Mouse (Mus musculus): ENCODE measurements at regions not wholly inside any gene's neighbourhood (a gene's known extent, or its start where the extent isn't known, plus 50 kb on each side); places are given as distances from the start of the nearest gene placed in this dataset.

GRCm38 (mm10) chr9:122637591-122637990, 109.6 kb upstream of the Topaz1 start:
- peaks cover 9% of the 10 kb centered on the region; the same call in 1 of the 2 replicates for H3K4me1 ChIP-seq
- no peak for DNase-seq (ENCODE audit: low spot score)
- H3K27ac ChIP-seq (replicated peaks), result no peak overlapping the region
- whole genome bisulfite sequencing, result 90% methylated on average over 3 of the region's 3 CpGs
- no peak overlapping the region for H3K4me3 ChIP-seq
- H3K27me3 ChIP-seq (ENCODE audit: low read depth, poor library complexity, severe bottlenecking), result no peaks in the 10 kb centered on the region; the same call in 1 of the 2 replicates
- no peaks in the 10 kb centered on the region for H3K9me3 ChIP-seq (replicated peaks)
- H3K36me3 ChIP-seq, result no peaks in the 10 kb centered on the region

- DNase-seq (ENCODE audit: low spot score), result no peak
- 92% methylated on average over 4 of the region's 4 CpGs for WGBS
- Histone ChIP-seq H3K4me1 (peaks cover 9% of the 10 kb centered on the region; the same call in 1 of the 2 replicates), H3K27me3 (ENCODE audit: low read depth, poor library complexity, severe bottlenecking) (peaks cover 4% of the 10 kb centered on the region; the same call in 1 of the 2 replicates), H3K9me3 (replicated peaks) (no peaks in the 10 kb centered on the region), H3K36me3 (no peaks in the 10 kb centered on the region), H3K4me3 (no peak overlapping the region), H3K27ac (replicated peaks) (no peak overlapping the region)
Observed at GRCm38 (mm10) chr9:122639239-122639638, 107.9 kb upstream of the Topaz1 start.

- Histone ChIP-seq H3K9me3 (replicated peaks) (no peaks in the 10 kb centered on the region), H3K4me1 (peaks cover 16% of the 10 kb centered on the region), H3K4me3 (no peak overlapping the region), H3K36me3 (no peaks in the 10 kb centered on the region), H3K27ac (replicated peaks) (no peak overlapping the region), H3K27me3 (ENCODE audit: low read depth, poor library complexity, severe bottlenecking) (peaks cover 4% of the 10 kb centered on the region; the same call in 1 of the 2 replicates)
- no peak for DNase-seq (ENCODE audit: low spot score)
- WGBS, result 81% methylated on average over 7 of the region's 7 CpGs
Observed at GRCm38 (mm10) chr9:122642913-122643312, 104.2 kb upstream of the Topaz1 start.

GRCm38 (mm10) chr9:122645569-122645968, 101.6 kb upstream of the Topaz1 start:
- WGBS, result 88% methylated on average over 5 of the region's 5 CpGs
- Histone ChIP-seq H3K9me3 (replicated peaks) (no peaks in the 10 kb centered on the region), H3K4me1 (peaks cover 20% of the 10 kb centered on the region), H3K27ac (replicated peaks) (no peak overlapping the region), H3K36me3 (no peaks in the 10 kb centered on the region), H3K4me3 (no peak overlapping the region), H3K27me3 (ENCODE audit: low read depth, poor library complexity, severe bottlenecking) (peaks cover 4% of the 10 kb centered on the region; the same call in 1 of the 2 replicates)
- no peak for DNase-seq (ENCODE audit: low spot score)

- Histone ChIP-seq H3K27ac (replicated peaks) (no peak overlapping the region), H3K27me3 (ENCODE audit: low read depth, poor library complexity, severe bottlenecking) (no peaks in the 10 kb centered on the region), H3K9me3 (replicated peaks) (no peaks in the 10 kb centered on the region), H3K4me3 (no peak overlapping the region), H3K36me3 (no peaks in the 10 kb centered on the region), H3K4me1 (peaks cover 17% of the 10 kb centered on the region)
- no peak for DNase-seq (ENCODE audit: low spot score)
- WGBS, result 87% methylated on average over 3 of the region's 3 CpGs
Observed at GRCm38 (mm10) chr9:122650862-122651261, 96.3 kb upstream of the Topaz1 start.

- DNase-seq (ENCODE audit: low spot score), result no peak
- H3K9me3 ChIP-seq (replicated peaks), result no peaks in the 10 kb centered on the region
- 58% methylated on average over 17 of the region's 17 CpGs for WGBS
- H3K27me3 ChIP-seq (ENCODE audit: low read depth, poor library complexity, severe bottlenecking), result no peaks in the 10 kb centered on the region
- no peak overlapping the region for H3K27ac ChIP-seq (replicated peaks)
- H3K4me3 ChIP-seq, result no peak overlapping the region
- H3K36me3 ChIP-seq, result no peaks in the 10 kb centered on the region
- no peaks in the 10 kb centered on the region for H3K4me1 ChIP-seq
Observed at GRCm38 (mm10) chr9:122655583-122655982, 91.6 kb upstream of the Topaz1 start.

GRCm38 (mm10) chr9:122660050-122660449, 87.1 kb upstream of the Topaz1 start:
- Histone ChIP-seq H3K27ac (replicated peaks) (no peak overlapping the region), H3K9me3 (replicated peaks) (no peaks in the 10 kb centered on the region), H3K4me1 (no peaks in the 10 kb centered on the region), H3K4me3 (no peak overlapping the region), H3K36me3 (no peaks in the 10 kb centered on the region), H3K27me3 (ENCODE audit: low read depth, poor library complexity, severe bottlenecking) (no peaks in the 10 kb centered on the region)
- 83% methylated on average over 9 of the region's 9 CpGs for WGBS
- DNase-seq (ENCODE audit: low spot score), result no peak

GRCm38 (mm10) chr9:122666978-122667645, 80.0 kb upstream of the Topaz1 start:
- Histone ChIP-seq H3K27me3 (ENCODE audit: low read depth, poor library complexity, severe bottlenecking) (peaks cover 34% of the 10 kb centered on the region), H3K4me1 (peaks cover 25% of the 10 kb centered on the region), H3K9me3 (replicated peaks) (no peaks in the 10 kb centered on the region), H3K4me3 (no peak overlapping the region), H3K36me3 (no peaks in the 10 kb centered on the region), H3K27ac (replicated peaks) (peak overlapping the region; percentile 33; the same call in 1 of the 2 replicates)
- WGBS, result 20% methylated on average over 4 of the region's 5 CpGs
- DNase-seq (ENCODE audit: low spot score), result peak; percentile 38

GRCm38 (mm10) chr9:122667646-122667981, 79.5 kb upstream of the Topaz1 start:
- peaks cover 38% of the 10 kb centered on the region for H3K27me3 ChIP-seq (ENCODE audit: low read depth, poor library complexity, severe bottlenecking)
- H3K27ac ChIP-seq (replicated peaks), result peak overlapping the region; percentile 33; the same call in 1 of the 2 replicates
- 56% methylated on average over 3 of the region's 3 CpGs for WGBS
- H3K9me3 ChIP-seq (replicated peaks), result no peaks in the 10 kb centered on the region
- no peaks in the 10 kb centered on the region for H3K36me3 ChIP-seq
- DNase-seq (ENCODE audit: low spot score), result no peak
- no peak overlapping the region for H3K4me3 ChIP-seq
- H3K4me1 ChIP-seq, result peaks cover 26% of the 10 kb centered on the region

GRCm38 (mm10) chr9:122673777-122674176, 73.4 kb upstream of the Topaz1 start:
- DNase-seq (ENCODE audit: low spot score), result no peak
- H3K4me1 ChIP-seq, result peaks cover 25% of the 10 kb centered on the region
- no peak overlapping the region for H3K27ac ChIP-seq (replicated peaks)
- WGBS, result 72% methylated on average over 3 of the region's 3 CpGs
- H3K27me3 ChIP-seq (ENCODE audit: low read depth, poor library complexity, severe bottlenecking), result peaks cover 86% of the 10 kb centered on the region
- no peak overlapping the region for H3K4me3 ChIP-seq
- H3K36me3 ChIP-seq, result no peaks in the 10 kb centered on the region
- H3K9me3 ChIP-seq (replicated peaks), result no peaks in the 10 kb centered on the region

GRCm38 (mm10) chr9:122678001-122678696, 69.0 kb upstream of the Topaz1 start:
- Histone ChIP-seq H3K9me3 (replicated peaks) (no peaks in the 10 kb centered on the region), H3K36me3 (no peaks in the 10 kb centered on the region), H3K4me1 (peaks cover 31% of the 10 kb centered on the region), H3K27me3 (ENCODE audit: low read depth, poor library complexity, severe bottlenecking) (peaks cover 94% of the 10 kb centered on the region), H3K4me3 (no peak overlapping the region), H3K27ac (replicated peaks) (no peak overlapping the region)
- peak; percentile 29 for DNase-seq (ENCODE audit: low spot score)
- 60% methylated on average over 14 of the region's 14 CpGs for WGBS

- 27% methylated on average over 4 of the region's 4 CpGs for WGBS
- no peak overlapping the region for H3K27ac ChIP-seq (replicated peaks)
- no peak overlapping the region for H3K4me3 ChIP-seq
- no peaks in the 10 kb centered on the region for H3K9me3 ChIP-seq (replicated peaks)
- no peak for DNase-seq (ENCODE audit: low spot score)
- H3K27me3 ChIP-seq (ENCODE audit: low read depth, poor library complexity, severe bottlenecking), result peaks cover 35% of the 10 kb centered on the region
- 0 out of 2 replicates have a peak, but pooled peaks cover 6% of the 10 kb centered on the region for H3K4me1 ChIP-seq
- H3K36me3 ChIP-seq, result no peaks in the 10 kb centered on the region
Observed at GRCm38 (mm10) chr9:122687170-122687569, 60.0 kb upstream of the Topaz1 start.

- H3K36me3 ChIP-seq, result no peaks in the 10 kb centered on the region
- no peak for DNase-seq (ENCODE audit: low spot score)
- peaks cover 15% of the 10 kb centered on the region for H3K4me1 ChIP-seq
- no peaks in the 10 kb centered on the region for H3K27me3 ChIP-seq (ENCODE audit: low read depth, poor library complexity, severe bottlenecking)
- H3K9me3 ChIP-seq (replicated peaks), result no peaks in the 10 kb centered on the region
- 73% methylated on average over 6 of the region's 6 CpGs for WGBS
- no peak overlapping the region for H3K4me3 ChIP-seq
- no peak overlapping the region for H3K27ac ChIP-seq (replicated peaks)
Observed at GRCm38 (mm10) chr9:122691879-122692278, 55.3 kb upstream of the Topaz1 start.

All from midbrain, embryonic 10.5 days (tissue).